Mouse (Mus musculus): ENCODE results near the gene Tmem230.

The Tmem230 gene

DNA sequence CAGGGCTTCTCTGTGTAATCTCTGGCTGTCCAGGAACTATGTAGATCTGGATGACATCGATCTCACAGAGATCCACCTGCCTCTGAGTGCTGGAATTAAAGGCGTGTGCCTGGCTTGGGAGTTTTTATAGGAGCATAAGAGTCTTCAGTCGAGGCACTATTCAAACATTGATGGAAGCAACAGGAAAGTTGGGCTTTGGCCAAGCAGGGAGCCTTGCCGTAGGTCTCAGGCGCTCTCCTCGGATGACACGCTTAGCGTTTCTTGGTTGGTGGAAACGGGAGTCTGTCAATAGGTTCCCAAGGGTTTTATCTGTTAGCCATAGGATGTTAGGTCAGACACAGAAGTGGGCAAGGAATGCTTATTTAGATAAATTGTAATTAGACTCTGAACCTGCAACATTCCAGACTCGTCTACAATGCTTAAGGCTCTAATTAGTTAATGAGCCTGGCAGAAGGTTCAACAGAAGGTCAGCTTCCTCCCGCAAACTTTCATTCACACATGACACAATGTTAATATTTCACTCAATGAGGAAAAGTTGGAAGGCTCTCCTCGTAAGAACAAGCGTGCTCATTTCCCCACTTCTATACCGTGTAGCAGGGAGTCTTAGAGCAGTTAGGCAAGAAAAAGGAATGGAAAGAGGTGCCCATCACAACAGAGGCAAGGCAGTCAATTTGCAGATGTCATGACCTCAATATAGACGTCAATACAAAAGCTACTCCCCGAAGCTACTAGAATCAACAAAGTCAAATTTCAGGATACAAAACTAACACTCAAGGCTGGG, 13.4 kb downstream of the Tmem230 start:
- DNase-seq (ENCODE audit: low spot score in 2 of 2), result no peak

DNA sequence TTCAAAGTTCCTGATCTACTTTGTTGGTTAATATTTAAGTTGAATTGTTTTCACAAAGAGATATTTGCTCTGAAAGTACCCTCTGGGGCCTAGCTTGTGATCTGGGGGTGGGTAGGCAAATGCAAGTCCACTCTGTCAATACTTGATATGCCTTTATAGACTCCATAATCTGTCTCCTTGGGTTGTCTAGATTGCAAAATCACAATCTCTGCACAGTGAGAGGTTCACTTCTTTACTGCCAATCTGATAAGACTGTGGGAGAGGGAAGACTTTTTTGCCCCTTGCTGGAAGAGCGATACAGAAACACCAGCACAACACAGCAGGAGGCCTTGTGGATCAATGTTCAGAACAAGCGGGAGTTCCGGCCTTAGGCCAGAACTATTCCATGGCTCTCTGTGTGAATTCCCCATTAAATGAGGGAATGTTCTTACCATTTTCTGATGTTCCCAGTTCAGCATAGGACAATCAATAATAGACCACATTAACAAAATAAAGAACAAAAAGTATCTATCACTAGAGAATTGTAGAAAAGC, 15.1 kb downstream of the Tmem230 start:
- DNase-seq (ENCODE audit: low spot score in 2 of 2), result no peak

DNA sequence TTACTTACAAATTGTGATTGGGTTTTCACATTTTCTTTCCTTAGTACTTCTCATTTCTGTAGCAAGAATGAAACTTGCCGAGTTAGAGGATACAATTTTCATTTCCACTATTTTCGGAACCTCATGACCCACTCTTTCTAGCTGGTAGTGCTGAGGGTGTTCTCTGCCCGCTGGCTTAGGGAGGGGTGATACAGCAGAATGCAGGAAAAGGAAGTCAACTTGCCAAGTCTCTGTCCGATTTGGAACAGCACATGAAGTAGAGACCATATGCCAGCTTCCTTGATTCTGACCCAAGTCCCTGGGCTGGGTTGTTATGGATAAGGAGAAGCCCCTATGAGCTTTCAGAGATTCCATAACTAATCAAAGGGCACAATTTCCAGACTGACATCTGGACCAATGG, 23.2 kb downstream of the Tmem230 start:
- no peak for DNase-seq (ENCODE audit: low spot score in 2 of 2)

DNA sequence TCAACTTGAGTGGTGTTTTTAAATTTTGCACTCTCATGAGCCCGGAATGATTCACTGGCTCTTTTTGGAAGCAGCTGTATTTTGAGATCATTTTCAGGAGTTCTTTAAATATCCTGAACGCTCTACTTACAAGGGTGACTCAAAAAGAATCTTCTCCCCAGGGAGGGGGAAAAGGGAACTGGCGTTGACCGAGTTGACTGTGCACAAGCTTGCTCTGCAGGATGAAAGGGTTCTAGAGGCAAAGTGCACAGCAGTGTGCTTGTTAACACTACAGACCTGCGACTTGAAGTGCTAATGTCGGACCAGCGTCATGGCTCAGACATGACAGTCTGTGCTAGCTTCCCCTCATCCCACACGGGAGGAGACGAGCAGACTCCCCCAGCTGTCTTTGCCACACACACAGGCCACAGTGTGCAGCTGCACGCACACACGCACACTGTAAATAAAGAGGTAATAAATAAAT, 26.0 kb downstream of the Tmem230 start:
- no peak for DNase-seq (ENCODE audit: low spot score in 2 of 2)

DNA sequence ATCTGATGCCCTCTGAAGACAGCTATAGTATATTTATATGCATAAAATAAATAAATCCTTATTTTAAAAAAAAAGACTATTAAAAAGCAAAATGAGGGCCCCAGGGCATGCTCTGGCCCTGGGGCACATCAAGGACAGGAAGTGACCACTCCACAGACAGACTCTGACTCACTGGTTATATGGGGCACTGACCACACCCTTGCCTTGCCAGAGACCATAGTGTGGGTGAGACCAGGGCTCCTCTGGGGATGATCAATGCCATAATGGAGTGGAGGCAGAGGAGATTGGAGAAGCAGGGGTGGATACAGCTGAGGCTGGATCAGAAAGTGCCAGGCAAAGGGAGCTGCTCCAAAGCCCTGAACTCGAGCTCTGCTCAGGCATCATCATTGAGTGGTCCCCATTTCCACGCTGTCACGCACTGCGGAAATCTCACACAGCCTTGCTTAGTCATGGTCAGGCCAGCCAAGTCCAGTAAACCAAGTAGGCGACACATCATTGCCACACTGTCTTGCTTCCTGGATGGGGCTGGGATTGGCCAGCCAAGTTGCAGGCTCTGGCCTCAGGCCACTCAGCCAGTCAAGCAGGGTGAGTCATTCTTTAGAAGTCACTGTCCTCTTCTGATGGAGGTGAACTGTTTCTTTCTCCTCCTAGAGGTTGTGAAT, 35.5 kb downstream of the Tmem230 start:
- DNase-seq (ENCODE audit: low spot score in 2 of 2), result no peak

DNA sequence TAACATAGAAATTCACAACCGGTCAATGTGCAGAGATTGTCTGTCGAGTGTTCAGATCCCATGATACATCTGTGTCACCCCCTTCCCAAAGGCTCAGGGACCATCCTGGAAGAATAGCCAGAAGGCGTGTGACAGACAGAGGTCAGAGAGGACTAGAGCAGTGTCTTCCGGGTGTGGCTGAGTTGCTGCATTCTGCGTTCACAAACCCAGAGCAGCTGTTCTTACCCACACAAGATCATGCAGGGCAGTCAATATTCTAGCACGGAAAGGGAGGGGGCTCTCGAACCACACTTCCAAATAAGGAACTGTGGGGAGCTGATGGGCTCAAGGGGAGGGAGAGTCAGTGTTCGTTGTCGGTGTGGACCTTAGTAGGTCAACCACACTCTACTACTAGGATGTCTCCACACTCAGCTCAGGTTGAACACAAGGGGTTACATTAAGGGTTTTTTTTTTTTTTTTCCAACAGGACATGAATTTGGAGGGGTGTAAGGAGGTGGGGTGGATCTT, 36.7 kb downstream of the Tmem230 start:
- no peak for DNase-seq (ENCODE audit: low spot score in 2 of 2)

DNA sequence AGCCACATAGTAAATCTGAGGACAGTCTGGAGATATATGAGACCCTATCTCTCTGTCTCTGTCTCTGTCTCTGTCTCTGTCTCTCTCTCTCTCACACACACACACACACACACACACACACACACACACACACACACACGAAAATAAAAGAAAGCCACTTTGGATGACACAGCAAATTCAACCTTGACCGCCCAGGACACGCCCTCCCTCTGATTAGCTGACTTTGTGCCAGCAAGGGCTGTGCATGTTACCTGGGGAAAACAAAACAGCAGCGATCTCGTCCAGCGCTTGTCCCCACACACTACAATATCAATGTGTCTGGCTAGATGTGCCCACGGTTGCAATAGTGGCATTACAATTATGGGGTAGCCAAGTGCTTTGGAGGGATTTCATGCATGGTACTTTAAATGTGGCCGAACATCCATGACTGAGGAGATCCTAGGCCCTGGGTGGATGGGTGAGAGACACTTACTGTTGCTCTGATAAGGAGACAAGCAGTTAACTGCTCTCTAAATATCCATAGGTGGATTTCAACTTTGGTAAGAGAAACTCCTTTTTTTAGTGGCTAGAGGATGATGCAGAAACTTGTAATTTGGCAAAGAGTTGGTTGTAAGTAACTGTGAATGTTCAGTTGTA, 39.2 kb downstream of the Tmem230 start:
- DNase-seq (ENCODE audit: low spot score in 2 of 2), result no peak

DNA sequence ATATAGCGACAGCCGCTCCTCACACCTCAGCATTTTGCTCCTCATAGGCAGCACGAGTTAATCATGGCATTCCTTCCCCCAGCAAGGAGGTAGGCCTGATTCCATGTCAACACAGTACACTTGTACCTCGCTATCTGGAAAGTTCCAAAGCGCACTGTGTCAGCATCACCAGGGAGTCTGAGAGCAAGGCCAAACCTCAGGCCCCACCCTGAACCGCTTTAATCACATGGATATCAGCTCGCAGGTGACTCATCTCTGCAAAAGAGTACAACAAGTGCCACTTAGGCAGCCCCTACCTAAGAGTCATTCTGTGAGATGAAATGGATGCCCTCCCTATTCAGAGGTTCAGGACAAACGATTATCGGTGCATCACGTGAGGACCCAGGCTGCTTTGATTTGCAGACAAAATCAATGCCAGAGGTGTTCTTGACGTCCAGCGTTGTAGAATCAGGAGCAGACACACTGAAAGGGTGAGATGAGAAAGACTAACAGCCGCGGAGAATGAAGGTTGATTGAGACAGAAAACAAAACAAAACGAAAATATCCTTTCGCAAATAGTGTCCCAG, 41.2 kb downstream of the Tmem230 start:
- DNase-seq (ENCODE audit: low spot score in 2 of 2), result no peak

DNA sequence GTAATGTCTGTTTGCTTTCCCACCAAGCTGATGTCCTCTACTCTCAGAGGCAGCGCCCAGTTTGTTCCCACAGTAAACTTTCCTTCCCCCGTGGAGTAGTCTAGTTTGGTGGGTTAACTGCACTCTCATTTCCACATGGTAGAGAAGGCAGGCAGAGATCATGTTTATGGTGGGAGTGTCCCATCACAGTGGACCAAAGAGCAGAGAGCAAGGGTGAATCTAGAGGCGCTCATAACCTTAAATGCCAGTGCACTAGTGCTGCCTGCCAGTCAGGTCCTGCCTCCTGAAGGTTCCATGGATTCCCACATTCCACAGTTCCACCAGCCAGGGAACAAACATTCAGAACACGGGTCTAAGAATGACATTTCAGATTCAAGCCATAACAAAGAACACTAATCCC, 42.1 kb downstream of the Tmem230 start:
- no peak for DNase-seq (ENCODE audit: low spot score in 2 of 2)

DNA sequence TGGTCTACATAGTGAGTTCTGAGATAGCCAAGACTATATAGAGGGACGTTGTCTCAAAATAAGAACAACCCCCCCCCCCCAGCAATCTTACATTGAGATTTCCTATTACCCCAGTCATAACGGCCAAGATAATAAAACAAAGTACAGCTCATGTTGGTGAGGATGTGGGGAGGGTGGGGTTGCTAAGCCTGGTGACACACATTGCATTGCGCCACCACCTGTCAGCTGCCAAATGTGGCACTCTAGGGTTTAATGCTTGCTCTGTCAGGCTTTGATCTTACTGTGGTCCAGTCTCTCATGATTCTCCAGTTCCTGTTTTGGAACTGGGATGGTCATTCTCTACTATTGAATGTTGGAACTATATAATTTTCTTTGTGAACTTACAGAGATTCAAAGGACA, 43.8 kb downstream of the Tmem230 start:
- DNase-seq (ENCODE audit: low spot score in 2 of 2), result no peak

DNA sequence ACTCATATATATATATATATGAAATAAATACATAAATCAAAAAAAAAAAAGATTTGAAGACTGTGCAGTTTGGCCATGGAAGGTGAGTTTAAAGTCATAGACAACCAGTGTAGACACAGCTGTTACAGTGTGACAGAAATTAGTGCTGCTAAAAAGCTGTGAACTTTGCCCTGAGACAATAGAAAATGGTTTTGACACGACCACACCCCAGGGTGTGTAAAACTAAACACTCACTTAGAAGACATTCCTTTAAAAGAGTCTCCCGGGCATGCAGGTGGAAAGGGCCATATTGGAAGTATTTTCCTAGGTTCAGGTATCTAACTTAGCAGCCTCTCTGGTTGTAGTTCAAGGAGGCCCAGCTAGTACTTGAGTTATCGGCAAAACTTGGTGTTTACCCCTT, 44.4 kb downstream of the Tmem230 start:
- DNase-seq (ENCODE audit: low spot score in 2 of 2), result no peak

DNA sequence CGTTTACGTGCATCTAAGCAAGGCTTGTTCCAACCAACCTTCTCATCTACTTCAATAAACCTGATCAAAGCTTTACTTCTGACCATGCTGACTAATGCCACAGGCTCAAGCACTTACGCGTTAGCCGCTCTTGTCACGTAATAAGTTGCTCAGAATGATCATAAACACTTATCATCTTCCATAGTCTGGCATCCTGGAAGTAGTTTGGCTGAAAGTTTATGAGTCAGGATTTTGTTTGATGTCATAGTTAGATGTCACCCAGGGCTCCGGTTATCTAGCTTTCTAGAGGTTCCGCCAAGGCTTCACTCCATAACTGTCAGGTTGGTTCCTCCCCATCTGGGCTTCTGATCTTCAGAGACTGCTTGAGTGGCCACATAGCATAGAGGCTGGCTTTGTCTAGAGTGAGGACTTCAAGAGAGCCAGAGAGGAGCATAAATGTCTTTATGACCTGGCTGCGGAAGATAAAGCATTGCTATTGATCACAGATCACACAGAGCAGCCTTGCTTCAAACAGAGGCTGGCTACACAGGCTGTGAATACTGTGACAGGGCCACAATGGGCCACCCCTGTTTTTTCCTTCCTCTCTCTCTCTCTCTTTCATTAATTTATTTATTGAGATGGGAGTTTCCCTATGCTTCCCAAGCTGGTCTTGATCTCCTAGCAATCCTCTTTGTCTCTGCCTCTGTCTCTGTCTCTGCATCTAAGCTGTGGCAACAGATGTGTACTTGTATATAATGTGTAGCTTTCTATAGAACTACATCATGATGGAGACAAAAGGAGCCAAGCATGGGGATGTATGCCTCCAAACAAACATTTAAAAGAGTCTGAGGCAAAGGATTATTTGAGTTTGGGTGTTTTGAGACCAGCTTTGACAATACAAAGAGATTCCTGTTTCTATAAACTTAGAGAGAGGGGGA, 49.3 kb downstream of the Tmem230 start:
- no peak for DNase-seq (ENCODE audit: low spot score in 2 of 2)

DNA sequence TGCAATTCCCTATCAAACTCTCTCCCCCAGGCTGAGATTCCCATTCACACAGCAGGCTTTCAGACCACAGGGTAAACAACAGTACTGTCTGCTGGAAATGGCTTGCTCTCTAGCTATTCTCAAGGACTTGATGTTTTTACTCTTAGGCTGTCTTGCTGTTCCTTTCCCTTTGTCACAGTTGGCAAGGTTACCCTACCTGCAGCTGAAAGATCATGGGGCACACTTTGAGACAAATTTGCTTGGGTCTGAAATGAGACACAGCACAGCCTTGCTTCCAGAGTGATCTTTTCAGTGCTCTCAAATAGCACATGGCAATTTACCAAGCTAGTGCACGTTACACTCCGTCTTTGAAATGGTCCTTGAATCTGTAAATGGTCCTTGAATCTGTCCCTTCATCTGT, 52.0 kb downstream of the Tmem230 start:
- DNase-seq (ENCODE audit: low spot score in 2 of 2), result no peak

DNA sequence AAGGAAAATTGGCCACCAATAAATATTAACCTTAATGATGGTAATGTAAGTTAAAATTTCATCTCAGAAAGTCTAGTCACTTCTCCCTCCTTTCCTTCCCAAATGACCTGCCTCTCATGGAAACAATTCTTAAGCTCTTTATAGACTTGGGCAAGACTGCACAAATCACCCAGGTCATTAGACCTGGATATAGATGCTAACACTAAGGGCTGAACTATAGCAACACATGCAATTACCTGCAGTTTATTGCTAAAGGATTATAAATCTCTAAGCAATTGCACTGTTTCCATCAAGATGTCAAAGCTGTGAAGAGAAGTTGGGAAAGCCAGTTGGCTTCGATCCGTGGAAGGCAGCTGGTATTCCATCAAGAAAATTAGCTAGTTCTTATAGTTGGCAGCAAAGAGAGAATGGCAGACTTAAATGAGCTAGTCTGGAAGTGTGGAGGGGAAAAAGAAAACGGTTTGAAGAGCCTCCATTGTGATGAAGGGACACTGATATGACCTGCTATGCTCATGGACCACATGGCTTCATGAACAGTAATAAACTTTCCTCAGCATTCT, 56.9 kb downstream of the Tmem230 start:
- no peak for DNase-seq (ENCODE audit: low spot score in 2 of 2)
